Mouse (Mus musculus): ENCODE measurements around the gene Gm3633.
"Not testable (repeated sequence)": the region's sequence is repeated elsewhere in the genome, so short reads cannot be mapped to it uniquely, and the experiment has no call there.

Gm3633 gene

DNA sequence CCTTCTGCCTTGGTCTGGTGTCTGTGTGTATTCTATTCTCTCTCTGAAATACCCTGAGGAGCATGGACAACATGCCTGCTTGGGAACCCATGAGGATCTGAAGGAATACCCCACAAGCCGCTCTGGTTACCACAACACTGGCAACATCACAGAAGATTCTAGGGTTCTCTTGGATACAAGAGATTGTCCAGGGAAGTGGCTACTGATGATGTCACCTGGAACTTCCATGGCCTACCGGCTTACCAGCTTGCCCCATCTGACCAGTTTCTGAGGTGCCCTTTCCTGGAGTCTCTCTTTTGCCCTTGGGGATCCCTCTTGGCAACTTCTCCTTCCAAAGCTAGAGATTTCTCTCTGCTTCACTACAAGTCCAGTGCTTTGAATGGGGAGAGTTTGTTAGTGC is at the start of gene Gm3633:
Gene Gm3633 (minus strand): TSS at position 101 of the 400 bp plus-strand sequence.
- not testable (repeated sequence) for DNase-seq

DNA sequence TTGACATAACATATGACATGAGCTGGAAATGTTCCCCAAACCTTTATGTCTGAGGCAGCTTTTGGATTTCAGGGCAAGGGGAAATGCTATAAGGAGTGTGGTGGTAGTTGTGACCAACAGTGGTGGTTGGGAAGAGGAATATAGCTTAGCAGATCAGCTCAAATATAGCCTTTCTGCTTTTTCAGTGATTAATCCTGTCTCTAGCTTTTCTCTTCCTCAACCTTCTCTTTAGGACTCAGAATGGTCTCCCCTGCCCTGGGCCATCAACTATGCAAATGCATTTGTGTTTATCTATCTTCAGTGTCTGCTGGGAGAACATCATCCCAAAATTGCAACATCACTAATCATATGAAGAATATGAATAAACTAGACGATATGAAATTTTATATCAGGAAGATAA is 13.9 kb upstream of the Gm3633 start, which contains the start of gene Gm10378:
Gene Gm10378 (plus strand): TSS at position 301 of the 400 bp plus-strand sequence.
- DNase-seq = not testable (repeated sequence)

DNA sequence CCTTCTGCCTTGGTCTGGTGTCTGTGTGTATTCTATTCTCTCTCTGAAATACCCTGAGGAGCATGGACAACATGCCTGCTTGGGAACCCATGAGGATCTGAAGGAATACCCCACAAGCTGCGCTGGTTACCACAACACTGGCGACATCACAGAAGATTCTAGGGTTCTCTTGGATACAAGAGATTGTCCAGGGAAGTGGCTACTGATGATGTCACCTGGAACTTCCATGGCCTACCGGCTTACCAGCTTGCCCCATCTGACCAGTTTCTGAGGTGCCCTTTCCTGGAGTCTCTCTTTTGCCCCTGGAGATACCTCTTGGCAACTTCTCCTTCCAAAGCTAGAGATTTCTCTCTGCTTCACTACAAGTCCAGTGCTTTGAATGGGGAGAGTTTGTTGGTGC is 41.9 kb downstream of the Gm3633 start, which contains the start of gene Gm17124:
Gene Gm17124 (minus strand): TSS at position 101 of the 400 bp plus-strand sequence.
- DNase-seq = not testable (repeated sequence)
